Mouse (Mus musculus): Measurements from ENCODE around the gene Caml. TPM values are rescaled to one million over a fixed set of nuclear protein-coding genes. Genes with fewer than 3 reads are reported as not detected.

The Caml gene
- total and polyA plus RNA-seq, 3 experiments: 29.9 to 49.9 (median 38.2) TPM

- Histone ChIP-seq H3K36me3 (replicated peaks in 1 of 2; ENCODE audit: control insufficient read depth in 1 of 2, insufficient read depth in 1 of 2, low read length in 1 of 2) (peaks cover 23 to 26% of the 10 kb centered on the region in 2 experiments), H3K79me2 (replicated peaks; ENCODE audit: control insufficient read depth, extremely low read depth, insufficient read depth, poor library complexity, severe bottlenecking) (peaks cover 22% of the 10 kb centered on the region), H3K4me1 (ENCODE audit: control insufficient read depth in 1 of 2, insufficient read depth in 2 of 2) (peaks cover 7 to 22% of the 10 kb centered on the region in 2 experiments; a peak in 3 of 4 replicates), H3K27ac (ENCODE audit: insufficient read depth, low read depth) (no peak overlapping the region), H3K27me3 (replicated peaks) (peaks cover 8% of the 10 kb centered on the region), H3K4me2 (ENCODE audit: insufficient read depth, low read depth, poor library complexity, severe bottlenecking) (no peak overlapping the region), H3K4me3 (replicated peaks in 1 of 3; ENCODE audit: low read depth in 2 of 3, low read length in 2 of 3, poor library complexity in 1 of 3) (no peak overlapping the region), H3K9ac (ENCODE audit: insufficient read depth, low read depth) (no peak overlapping the region), H3K9me3 (replicated peaks; ENCODE audit: low read length) (peaks cover 2% of the 10 kb centered on the region)
- TF ChIP-seq TCF12 (IDR thresholded peaks at IDR 0.05; ENCODE audit: low read depth, low read length) (no peak), CHD2 (IDR thresholded peaks at IDR 0.05; ENCODE audit: low read length) (no peak), SIN3A (IDR thresholded peaks at IDR 0.05; ENCODE audit: low read length) (no peak), NELFE (IDR thresholded peaks at IDR 0.05; ENCODE audit: low read depth, low read length) (no peak), PAX5 (IDR thresholded peaks at IDR 0.05; ENCODE audit: low read length) (no peak), POLR2A (IDR thresholded peaks at IDR 0.05; ENCODE audit: low read depth, low read length) (no peak), NRF1 (IDR thresholded peaks at IDR 0.05; ENCODE audit: low read depth, low read length) (no peak), MAX (IDR thresholded peaks at IDR 0.05; ENCODE audit: low read length) (no peak), RAD21 (IDR thresholded peaks at IDR 0.05; ENCODE audit: low read depth, low read length) (no peak), RCOR1 (conservative IDR thresholded peaks at IDR 0.05; ENCODE audit: low read depth, low read length) (no peak), POLR2AphosphoS2 (IDR thresholded peaks at IDR 0.05; ENCODE audit: low read depth, low read length) (no peak), USF2 (conservative IDR thresholded peaks at IDR 0.05; ENCODE audit: low read depth, low read length) (no peak), MXI1 (IDR thresholded peaks at IDR 0.05; ENCODE audit: low read depth, low read length) (no peak)
- in situ Hi-C loops (cut with MboI; ENCODE audit: low pct_ligation_motif_present, low pct_unique_long_range_greater_than_20kb, low sequenced_read_pairs): no loop called here
- dilution Hi-C loops (cut with MboI; ENCODE audit: extremely low pct_ligation_motif_present, extremely low pct_unique_long_range_greater_than_20kb, low sequenced_read_pairs): no loop called here
- no peak for DNase-seq (ENCODE audit: extremely low read depth)
Observed at GRCm38 (mm10) chr13:55591961-55592490, 30.8 kb upstream of the Caml start.

- Histone ChIP-seq H3K27ac (ENCODE audit: insufficient read depth, low read depth) (no peak overlapping the region), H3K36me3 (replicated peaks in 1 of 2; ENCODE audit: control insufficient read depth in 1 of 2, insufficient read depth in 1 of 2, low read length in 1 of 2) (peaks cover 27 to 30% of the 10 kb centered on the region in 2 experiments), H3K27me3 (replicated peaks) (peaks cover 8% of the 10 kb centered on the region), H3K9me3 (replicated peaks; ENCODE audit: low read length) (peaks cover 2% of the 10 kb centered on the region), H3K9ac (ENCODE audit: insufficient read depth, low read depth) (peak overlapping the region; percentile 70), H3K4me1 (ENCODE audit: control insufficient read depth in 1 of 2, insufficient read depth in 2 of 2) (peaks cover 7 to 22% of the 10 kb centered on the region in 2 experiments; a peak in 3 of 4 replicates), H3K4me3 (replicated peaks in 1 of 3; ENCODE audit: low read depth in 2 of 3, low read length in 2 of 3, poor library complexity in 1 of 3) (peak overlapping the region; percentile 78 to 95 (median 81)), H3K79me2 (replicated peaks; ENCODE audit: control insufficient read depth, extremely low read depth, insufficient read depth, poor library complexity, severe bottlenecking) (peaks cover 22% of the 10 kb centered on the region), H3K4me2 (ENCODE audit: insufficient read depth, low read depth, poor library complexity, severe bottlenecking) (peak overlapping the region; percentile 35)
- dilution Hi-C loops (cut with MboI; ENCODE audit: extremely low pct_ligation_motif_present, extremely low pct_unique_long_range_greater_than_20kb, low sequenced_read_pairs) (no loop called here), in situ Hi-C loops (cut with MboI; ENCODE audit: low pct_ligation_motif_present, low pct_unique_long_range_greater_than_20kb, low sequenced_read_pairs) (no loop called here)
- DNase-seq (ENCODE audit: extremely low read depth): peak; percentile 96
- peak; percentile 90 for TF ChIP-seq ZMIZ1 (IDR thresholded peaks at IDR 0.05; ENCODE audit: low read depth, low read length)
- TF ChIP-seq PAX5 (IDR thresholded peaks at IDR 0.05; ENCODE audit: low read length): no peak
- TF ChIP-seq TCF12 (IDR thresholded peaks at IDR 0.05; ENCODE audit: low read depth, low read length): peak; percentile 99
- TF ChIP-seq ZNF384 (IDR thresholded peaks at IDR 0.05; ENCODE audit: low read depth, low read length): no peak
- peak; percentile 94; the same call in 1 of the 2 replicates for TF ChIP-seq KAT2A (IDR thresholded peaks at IDR 0.05; ENCODE audit: insufficient replicate concordance, low read length)
- TF ChIP-seq ETS1 (conservative IDR thresholded peaks at IDR 0.05; ENCODE audit: low read depth, low read length): no peak
- TF ChIP-seq MYC (IDR thresholded peaks at IDR 0.05; ENCODE audit: low read depth, low read length): peak; percentile 84; the same call in 1 of the 2 replicates
- 0 out of 2 replicates have a peak, but pooled peaks have one; percentile 25 for TF ChIP-seq BHLHE40 (IDR thresholded peaks at IDR 0.05; ENCODE audit: low read depth, low read length)
- TF ChIP-seq SMC3 (IDR thresholded peaks at IDR 0.05; ENCODE audit: low read depth, low read length): no peak
- TF ChIP-seq RAD21 (IDR thresholded peaks at IDR 0.05; ENCODE audit: low read depth, low read length): no peak
- TF ChIP-seq MXI1 (IDR thresholded peaks at IDR 0.05; ENCODE audit: low read depth, low read length): peak; percentile 73; the same call in 1 of the 2 replicates
- TF ChIP-seq JUND (conservative IDR thresholded peaks at IDR 0.05; ENCODE audit: low read depth, low read length): no peak
- peak; percentile 94 for TF ChIP-seq POLR2AphosphoS2 (IDR thresholded peaks at IDR 0.05; ENCODE audit: low read depth, low read length)
- peak; percentile 36; the same call in 1 of the 2 replicates for TF ChIP-seq IRF4 (IDR thresholded peaks at IDR 0.05; ENCODE audit: low read depth, low read length)
- TF ChIP-seq POLR2A (IDR thresholded peaks at IDR 0.05; ENCODE audit: low read depth, low read length): peak; percentile 98
- TF ChIP-seq CTCF (conservative IDR thresholded peaks at IDR 0.05 in 1 of 2, IDR thresholded peaks at IDR 0.05 in 1 of 2; ENCODE audit: low read depth in 2 of 2, low read length in 2 of 2): no peak
- 0 out of 2 replicates have a peak, but pooled peaks have one; percentile 10 for TF ChIP-seq MAZ (IDR thresholded peaks at IDR 0.05; ENCODE audit: low read depth, low read length)
- TF ChIP-seq GABPA (IDR thresholded peaks at IDR 0.05; ENCODE audit: insufficient replicate concordance, low read depth, low read length): peak; percentile 68; the same call in 1 of the 2 replicates
- no peak for TF ChIP-seq UBTF (IDR thresholded peaks at IDR 0.05; ENCODE audit: low read depth, low read length)
- no peak; the same call in 1 of the 2 replicates for TF ChIP-seq CHD2 (IDR thresholded peaks at IDR 0.05; ENCODE audit: low read length)
- no peak for TF ChIP-seq MAFK (IDR thresholded peaks at IDR 0.05; ENCODE audit: insufficient replicate concordance, low read length)
- TF ChIP-seq CHD1 (IDR thresholded peaks at IDR 0.05; ENCODE audit: low read depth, low read length): no peak
- peak; percentile 72 for TF ChIP-seq MEF2A (IDR thresholded peaks at IDR 0.05; ENCODE audit: borderline replicate concordance, low read depth, low read length)
- peak; percentile 97 for TF ChIP-seq HCFC1 (IDR thresholded peaks at IDR 0.05; ENCODE audit: low read depth, low read length)
Observed at GRCm38 (mm10) chr13:55592512-55593253, 30.1 kb upstream of the Caml start.
